Mouse (Mus musculus) MEL (cell line): Measurements from ENCODE around the gene Rpl9-ps6. TPM values are rescaled to one million over a fixed set of nuclear protein-coding genes. Genes with fewer than 3 reads are reported as not detected.

Source experiments
- polyA plus RNA-seq, 2 experiments: library from polyadenylated mRNA; stranded (reverse) in 1 of 2; unstranded in 1 of 2; fragments of >175 nt in 1 of 2; fragments of >200 nt in 1 of 2; gene quantifications; 2 replicates each; pipeline versions ENCODE4 v1.2.1 to v1.2.4; 2012; ENCODE audit warnings: low replicate concordance in 2 of 2, low read depth in 1 of 2; ENCODE audit not compliant: insufficient read length in 2 of 2, insufficient read depth in 1 of 2, missing spikeins in 1 of 2
- total RNA-seq: library from RNA; depleted of rRNA; stranded (reverse); fragments of 300-350 nt; gene quantifications from 2 replicates; pipeline ENCODE4 v1.2.3, GENCODE M21; 2012; rRNA removed

The Rpl9-ps6 gene
- total and polyA plus RNA-seq, 3 experiments, result 95.5 to 161 TPM; not detected in 1

Other genes with a start within 250 kb of the Rpl9-ps6 start
- gene Sgms1, start 76.9 kb downstream of the Rpl9-ps6 start, total RNA-seq, result 16.3 and 16.9 TPM in 2 replicates
- gene Sgms1, start 76.9 kb downstream of the Rpl9-ps6 start, polyA plus RNA-seq, result 10 to 100 TPM in 1 of 2 experiments, not detected in 1; 18.5 TPM
- gene Minpp1, start 19.2 kb upstream of the Rpl9-ps6 start, total RNA-seq, result 192 and 256 TPM in 2 replicates
- 100 to 1,000 TPM in 1 of 2 experiments, not detected in 1; 176 TPM for gene Minpp1, start 19.2 kb upstream of the Rpl9-ps6 start, polyA plus RNA-seq
- gene Papss2, start 129.2 kb upstream of the Rpl9-ps6 start, total RNA-seq, result 1.5 and 1.7 TPM in 2 replicates
- 1 to 10 TPM in 1 of 2 experiments, not detected in 1; 2.6 TPM for gene Papss2, start 129.2 kb upstream of the Rpl9-ps6 start, polyA plus RNA-seq